Mouse (Mus musculus): ENCODE results near the gene Mup9.
"Not testable (repeated sequence)": the region's sequence is repeated elsewhere in the genome, so short reads cannot be mapped to it uniquely, and the experiment has no call there.

The Mup9 gene

DNA sequence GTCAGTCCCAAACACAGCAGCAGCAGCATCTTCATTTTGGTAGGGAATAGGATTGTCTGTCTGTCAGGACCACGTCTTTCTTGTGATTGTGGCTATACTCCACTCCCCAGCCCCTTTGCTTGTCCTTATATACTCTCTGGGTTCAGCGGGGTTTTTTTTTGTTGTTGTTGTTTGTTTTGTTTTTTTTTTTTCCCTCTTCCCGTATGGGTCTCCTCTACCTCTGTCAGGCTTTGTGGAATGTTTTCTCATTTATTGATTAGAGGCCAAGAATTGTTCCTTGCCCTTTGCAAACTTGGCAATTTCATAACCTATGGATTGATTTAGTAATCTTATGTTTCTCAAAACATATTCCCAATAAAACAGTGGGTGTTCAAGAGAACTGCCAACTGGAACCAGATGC, at the start of gene Mup9:
Gene Mup9 (minus strand): TSS at position 101 of the 400 bp plus-strand sequence.
- DNase-seq (ENCODE audit: low read depth, low spot score), result not testable (repeated sequence)

Measured in A20 (cell line).